Mouse (Mus musculus) neural tube, embryonic 13.5 days (tissue): Measurements from ENCODE around the gene Nup93. TPM values are rescaled to one million over a fixed set of nuclear protein-coding genes. Genes with fewer than 3 reads are reported as not detected.
A peak's percentile ranks its signal among the peaks of the same experiment; 100 is the strongest.

Source experiments
- ATAC-seq: fragments of 200-750 bp; cut with Nextera tagmentation; 2 replicates; pipeline ENCODE4 v1.8.0; 2017; ENCODE audit warnings: low read depth, mild to moderate bottlenecking, moderate TSS enrichment, moderate library complexity
- H3K27ac ChIP-seq: fragments of 300-500 bp; sonication (generic); replicated peaks from 2 replicates; pipeline ENCODE4 v1.5.1; 2015; ENCODE audit warnings: moderate library complexity, mild to moderate bottlenecking, inconsistent platforms
- H3K27me3 ChIP-seq: fragments of 300-500 bp; sonication (generic); 2 replicates; pipeline ENCODE4 v1.6.1; 2015; ENCODE audit warnings: mild to moderate bottlenecking, inconsistent platforms
- H3K36me3 ChIP-seq: fragments of 300-500 bp; sonication (generic); 2 replicates; pipeline ENCODE4 v1.6.1; 2015; ENCODE audit warnings: mild to moderate bottlenecking, inconsistent platforms
- H3K4me1 ChIP-seq: fragments of 300-500 bp; sonication (generic); replicated peaks from 2 replicates; pipeline ENCODE4 v1.6.1; 2015; ENCODE audit warnings: inconsistent platforms
- H3K4me2 ChIP-seq: fragments of 300-500 bp; sonication (generic); 2 replicates; pipeline ENCODE4 v1.6.1; 2015; ENCODE audit warnings: inconsistent platforms, mild to moderate bottlenecking, moderate library complexity
- H3K4me3 ChIP-seq: fragments of 300-500 bp; sonication (generic); 2 replicates; pipeline ENCODE4 v1.5.1; 2015; ENCODE audit warnings: mild to moderate bottlenecking, inconsistent platforms
- H3K9ac ChIP-seq: fragments of 300-500 bp; sonication (generic); 2 replicates; pipeline ENCODE4 v1.6.1; 2015; ENCODE audit warnings: moderate library complexity, mild to moderate bottlenecking, inconsistent platforms
- H3K9me3 ChIP-seq: fragments of 300-500 bp; sonication (generic); 2 replicates; pipeline ENCODE4 v1.6.1; 2016; ENCODE audit warnings: inconsistent platforms
- WGBS: fragments of 180-500 bp; shearing (Covaris S2); methylation state at CpG from one replicate; pipeline ENCODE4 v1.1.7; 2015; 5-methylcytosine and 5-hydroxymethylcytosine counted together
- polyA plus RNA-seq: library from polyadenylated mRNA; unstranded; fragments of >200 nt; fragmentation: Nextera tagmentation; extraction: Ambion mirVana; gene quantifications from 2 replicates; pipeline ENCODE4 v1.2.1, GENCODE M21; 2015

Nup93 gene
- polyA plus RNA-seq, 1 experiment from 2014 or later = 56.1 TPM

GRCm38 (mm10) chr8:94178857-94179712 lies 35.3 kb upstream of the Nup93 start, which contains the start of gene Mt1:
Gene Mt1 (plus strand): TSS chr8:94179082.
- Histone ChIP-seq H3K4me2 (peak within 1 kb of the TSS; percentile 87), H3K9me3 (no peaks in the 10 kb centered on the region), H3K4me3 (peak within 1 kb of the TSS; percentile 43), H3K27ac (no peak within 1 kb of the TSS), H3K36me3 (no peaks in the 10 kb centered on the region), H3K4me1 (peaks cover 32% of the 10 kb centered on the region), H3K27me3 (peaks cover 98% of the 10 kb centered on the region), H3K9ac (peak within 1 kb of the TSS; percentile 56)
- ATAC-seq = peak; percentile 80
- under 1% methylated on average over 50 of the region's 50 CpGs for WGBS

GRCm38 (mm10) chr8:94179713-94180560 lies 34.4 kb upstream of the Nup93 start:
- WGBS = 2% methylated on average over 25 of the region's 25 CpGs
- peak overlapping the region; percentile 43 for H3K4me3 ChIP-seq
- H3K27me3 ChIP-seq = peaks cover 98% of the 10 kb centered on the region
- peak overlapping the region; percentile 87 for H3K4me2 ChIP-seq
- H3K27ac ChIP-seq = no peak overlapping the region
- H3K4me1 ChIP-seq = peaks cover 32% of the 10 kb centered on the region
- H3K36me3 ChIP-seq = no peaks in the 10 kb centered on the region
- no peak; the same call in 1 of the 2 replicates for ATAC-seq
- peak overlapping the region; percentile 56; the same call in 1 of the 2 replicates for H3K9ac ChIP-seq
- no peaks in the 10 kb centered on the region for H3K9me3 ChIP-seq

GRCm38 (mm10) chr8:94180561-94180908 lies 33.8 kb upstream of the Nup93 start:
- H3K4me2 ChIP-seq = no peak overlapping the region
- peaks cover 98% of the 10 kb centered on the region for H3K27me3 ChIP-seq
- WGBS = 85% methylated on average over 1 of the region's 1 CpGs
- no peak for ATAC-seq
- H3K27ac ChIP-seq = no peak overlapping the region
- no peak overlapping the region for H3K9ac ChIP-seq
- peaks cover 32% of the 10 kb centered on the region for H3K4me1 ChIP-seq
- no peak overlapping the region for H3K4me3 ChIP-seq
- no peaks in the 10 kb centered on the region for H3K9me3 ChIP-seq
- H3K36me3 ChIP-seq = no peaks in the 10 kb centered on the region

GRCm38 (mm10) chr8:94182055-94182929 lies 32.1 kb upstream of the Nup93 start:
- WGBS = 59% methylated on average over 13 of the region's 13 CpGs
- Histone ChIP-seq H3K9ac (no peak overlapping the region), H3K4me2 (peak overlapping the region; percentile 44; the same call in 1 of the 2 replicates), H3K27ac (no peak overlapping the region), H3K27me3 (peaks cover 98% of the 10 kb centered on the region), H3K4me1 (peaks cover 42% of the 10 kb centered on the region), H3K36me3 (no peaks in the 10 kb centered on the region), H3K4me3 (no peak overlapping the region), H3K9me3 (no peaks in the 10 kb centered on the region)
- ATAC-seq = no peak

GRCm38 (mm10) chr8:94183117-94183516 lies 31.2 kb upstream of the Nup93 start:
- H3K9me3 ChIP-seq = no peaks in the 10 kb centered on the region
- WGBS = under 1% methylated on average over 16 of the region's 16 CpGs
- ATAC-seq = 0 out of 2 replicates have a peak, but pooled peaks have one; percentile 42
- H3K9ac ChIP-seq = no peak overlapping the region; the same call in 1 of the 2 replicates
- H3K27ac ChIP-seq = no peak overlapping the region
- peak overlapping the region; percentile 44 for H3K4me2 ChIP-seq
- peaks cover 49% of the 10 kb centered on the region for H3K4me1 ChIP-seq
- no peaks in the 10 kb centered on the region for H3K36me3 ChIP-seq
- peaks cover 95% of the 10 kb centered on the region for H3K27me3 ChIP-seq
- H3K4me3 ChIP-seq = peak overlapping the region; percentile 18

- WGBS = 21% methylated on average over 12 of the region's 12 CpGs
- no peak for ATAC-seq
- Histone ChIP-seq H3K4me2 (no peak overlapping the region), H3K9me3 (no peaks in the 10 kb centered on the region), H3K4me1 (peaks cover 39% of the 10 kb centered on the region), H3K9ac (no peak overlapping the region), H3K27me3 (peaks cover 82% of the 10 kb centered on the region), H3K27ac (no peak overlapping the region), H3K36me3 (no peaks in the 10 kb centered on the region), H3K4me3 (no peak overlapping the region)
Measured at GRCm38 (mm10) chr8:94184357-94184843, 30.0 kb upstream of the Nup93 start.

- WGBS = 59% methylated on average over 6 of the region's 6 CpGs
- no peak overlapping the region for H3K9ac ChIP-seq
- no peak overlapping the region for H3K4me3 ChIP-seq
- no peaks in the 10 kb centered on the region for H3K9me3 ChIP-seq
- H3K4me2 ChIP-seq = no peak overlapping the region
- no peak for ATAC-seq
- peaks cover 73% of the 10 kb centered on the region for H3K27me3 ChIP-seq
- H3K4me1 ChIP-seq = peaks cover 30% of the 10 kb centered on the region
- no peaks in the 10 kb centered on the region for H3K36me3 ChIP-seq
- H3K27ac ChIP-seq = no peak overlapping the region
Measured at GRCm38 (mm10) chr8:94185791-94186190, 28.6 kb upstream of the Nup93 start.

GRCm38 (mm10) chr8:94186542-94186941 lies 27.8 kb upstream of the Nup93 start:
- Histone ChIP-seq H3K27me3 (peaks cover 68% of the 10 kb centered on the region), H3K9ac (no peak overlapping the region), H3K9me3 (no peaks in the 10 kb centered on the region), H3K4me2 (peak overlapping the region; percentile 32), H3K27ac (no peak overlapping the region), H3K36me3 (no peaks in the 10 kb centered on the region), H3K4me1 (peaks cover 36% of the 10 kb centered on the region), H3K4me3 (no peak overlapping the region)
- 3% methylated on average over 17 of the region's 17 CpGs for WGBS
- peak; percentile 59 for ATAC-seq

- Histone ChIP-seq H3K27ac (no peak overlapping the region), H3K9me3 (no peaks in the 10 kb centered on the region), H3K4me1 (peaks cover 36% of the 10 kb centered on the region), H3K36me3 (no peaks in the 10 kb centered on the region), H3K4me3 (no peak overlapping the region), H3K4me2 (peak overlapping the region; percentile 32; the same call in 1 of the 2 replicates), H3K9ac (no peak overlapping the region), H3K27me3 (peaks cover 59% of the 10 kb centered on the region)
- 26% methylated on average over 21 of the region's 21 CpGs for WGBS
- no peak for ATAC-seq
Measured at GRCm38 (mm10) chr8:94187290-94188002, 26.9 kb upstream of the Nup93 start.

- no peaks in the 10 kb centered on the region for H3K9me3 ChIP-seq
- no peak overlapping the region for H3K9ac ChIP-seq
- 65% methylated on average over 13 of the region's 13 CpGs for WGBS
- no peaks in the 10 kb centered on the region for H3K36me3 ChIP-seq
- 0 out of 2 replicates have a peak overlapping the region, but pooled peaks have one; percentile 25 for H3K27ac ChIP-seq
- H3K4me2 ChIP-seq = no peak overlapping the region
- H3K4me3 ChIP-seq = no peak overlapping the region
- peaks cover 39% of the 10 kb centered on the region for H3K27me3 ChIP-seq
- H3K4me1 ChIP-seq = peaks cover 25% of the 10 kb centered on the region
- ATAC-seq = peak; percentile 42; the same call in 1 of the 2 replicates
Measured at GRCm38 (mm10) chr8:94189275-94190031, 24.9 kb upstream of the Nup93 start.
